Mouse (Mus musculus) cerebral cortex, adult 2 months (tissue): ENCODE results near the gene Nap1l1.

Experiments
- WGBS: fragments of 180-500 bp; shearing (Covaris S2); methylation state at CpG from one replicate; pipeline ENCODE4 v1.1.7; 2018; 5-methylcytosine and 5-hydroxymethylcytosine counted together

The Nap1l1 gene

GRCm38 (mm10) chr10:111515071-111516010 is 42.3 kb downstream of the Nap1l1 start:
- 89% methylated on average over 17 of the region's 17 CpGs for WGBS

DNA sequence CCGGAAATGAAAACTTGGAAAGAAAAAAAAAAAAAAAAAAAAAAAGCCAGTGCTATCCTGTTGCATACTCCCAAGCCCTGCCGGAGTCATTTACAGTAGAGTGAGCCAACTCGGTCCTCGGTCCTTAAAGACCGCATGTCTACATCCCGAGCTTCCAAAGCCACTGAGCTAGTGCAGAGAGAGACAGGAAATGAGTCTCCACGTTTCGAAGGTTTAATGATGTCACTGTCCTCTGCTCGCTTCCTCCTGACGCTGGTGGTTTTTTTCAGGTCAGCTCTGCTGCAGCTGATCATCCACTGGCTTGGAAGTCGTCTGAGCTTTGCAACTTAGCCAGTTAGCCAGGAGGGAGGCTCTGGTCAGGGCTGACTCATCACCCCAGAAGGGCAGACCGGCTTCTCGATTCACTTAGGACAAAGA is 43.2 kb downstream of the Nap1l1 start:
- 54% methylated on average over 13 of the region's 13 CpGs for WGBS

GRCm38 (mm10) chr10:111516804-111517436 is 43.9 kb downstream of the Nap1l1 start:
- WGBS: 83% methylated on average over 8 of the region's 8 CpGs

GRCm38 (mm10) chr10:111518350-111518749 is 45.3 kb downstream of the Nap1l1 start:
- WGBS: 88% methylated on average over 4 of the region's 4 CpGs

DNA sequence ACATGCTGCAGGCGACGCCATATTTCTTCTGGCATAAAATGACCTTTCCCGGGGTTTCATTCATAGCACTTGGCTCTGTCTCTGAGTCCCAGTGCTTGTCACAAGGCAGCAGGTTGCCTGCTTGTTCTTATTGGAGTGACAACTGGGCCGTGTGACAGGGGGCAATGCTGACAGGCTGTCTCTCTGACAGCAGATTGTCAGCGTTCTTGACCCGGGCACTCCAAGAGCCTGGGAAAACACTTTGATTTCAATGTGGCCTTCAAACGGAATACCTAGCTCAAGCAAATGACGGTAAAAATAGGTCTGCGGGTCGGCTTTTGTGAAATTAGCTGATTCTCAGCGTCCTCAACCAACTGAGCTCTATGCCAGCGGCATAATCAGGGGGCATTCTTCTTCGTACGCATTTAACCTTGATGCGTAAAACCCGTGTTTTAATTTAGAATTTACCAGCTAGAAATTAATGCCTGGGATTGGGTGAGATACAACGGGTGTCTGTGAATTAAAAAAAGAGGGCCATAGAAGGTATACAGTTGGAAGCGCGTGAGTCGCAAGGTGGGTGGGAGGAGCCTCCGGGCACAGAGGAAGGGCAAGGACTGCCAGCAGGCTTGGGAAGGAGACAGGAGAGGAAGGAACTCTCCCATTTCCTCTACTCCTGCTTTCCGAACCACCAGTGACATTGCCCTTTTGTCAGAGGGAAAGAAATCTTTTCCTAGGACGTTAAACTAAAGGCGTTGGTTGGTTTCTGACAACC is 46.8 kb downstream of the Nap1l1 start:
- 53% methylated on average over 24 of the region's 24 CpGs for WGBS

DNA sequence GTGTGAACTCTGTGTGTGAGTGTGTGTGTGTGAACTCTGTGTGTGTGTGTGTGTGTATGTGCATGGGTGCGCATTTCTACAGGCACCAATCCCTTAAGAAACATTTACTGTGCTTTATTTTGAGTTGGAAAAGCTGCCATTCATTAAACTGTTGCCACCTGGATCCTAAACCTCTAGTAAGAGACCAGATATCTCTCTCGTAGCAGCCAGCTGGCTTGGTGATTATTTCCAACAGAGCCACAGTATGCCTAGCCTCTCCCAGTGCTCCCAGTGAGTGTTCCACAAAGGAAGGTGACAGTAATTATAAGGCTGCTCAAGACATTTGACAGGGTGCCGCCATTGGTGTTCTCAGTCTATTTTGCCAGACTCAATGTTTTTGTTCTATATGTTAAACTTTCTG is 47.6 kb downstream of the Nap1l1 start:
- WGBS: 85% methylated on average over 3 of the region's 3 CpGs

GRCm38 (mm10) chr10:111521636-111522035 is 48.6 kb downstream of the Nap1l1 start:
- WGBS: 74% methylated on average over 4 of the region's 4 CpGs

GRCm38 (mm10) chr10:111522230-111522629 is 49.2 kb downstream of the Nap1l1 start:
- WGBS: 80% methylated on average over 4 of the region's 4 CpGs

DNA sequence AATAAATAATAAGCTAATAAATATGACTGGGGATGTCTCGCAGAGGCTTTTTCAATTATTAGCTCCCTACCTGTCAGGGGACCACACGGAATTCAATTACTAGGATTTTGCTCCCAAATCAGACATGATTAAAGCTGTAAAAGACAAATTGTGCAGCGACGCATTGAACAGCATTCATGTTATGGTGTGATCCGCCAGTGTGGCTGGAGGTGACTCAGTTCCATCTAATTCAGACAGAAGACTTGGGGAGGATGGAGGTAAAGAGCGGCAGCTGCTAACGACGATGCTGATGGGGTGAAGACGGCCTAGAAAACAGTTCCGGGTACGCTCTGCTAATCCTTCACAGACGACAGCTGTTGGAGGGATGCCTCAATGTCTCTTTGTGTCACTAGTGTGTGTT is 50.9 kb downstream of the Nap1l1 start:
- WGBS: 78% methylated on average over 12 of the region's 12 CpGs

GRCm38 (mm10) chr10:111527057-111527456 is 54.0 kb downstream of the Nap1l1 start:
- 45% methylated on average over 5 of the region's 5 CpGs for WGBS

DNA sequence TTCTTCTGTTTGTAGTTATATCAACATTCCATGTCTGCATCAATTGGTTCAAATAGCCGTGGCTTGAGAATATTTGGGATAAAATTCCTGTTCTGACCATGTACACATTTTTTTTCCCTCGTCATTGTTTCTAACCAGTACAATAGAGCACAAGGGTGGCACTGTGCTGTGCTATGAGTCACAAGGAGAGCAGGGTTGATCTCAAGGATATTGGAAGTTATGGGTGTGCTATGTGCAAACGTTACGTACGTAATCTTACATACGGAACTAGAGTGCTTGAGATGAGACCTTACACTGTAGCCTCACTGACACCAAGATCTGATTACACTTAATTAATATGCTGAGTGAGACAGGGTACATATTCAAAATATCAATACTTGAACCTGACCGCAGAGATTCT is 54.6 kb downstream of the Nap1l1 start:
- WGBS: 87% methylated on average over 7 of the region's 7 CpGs

DNA sequence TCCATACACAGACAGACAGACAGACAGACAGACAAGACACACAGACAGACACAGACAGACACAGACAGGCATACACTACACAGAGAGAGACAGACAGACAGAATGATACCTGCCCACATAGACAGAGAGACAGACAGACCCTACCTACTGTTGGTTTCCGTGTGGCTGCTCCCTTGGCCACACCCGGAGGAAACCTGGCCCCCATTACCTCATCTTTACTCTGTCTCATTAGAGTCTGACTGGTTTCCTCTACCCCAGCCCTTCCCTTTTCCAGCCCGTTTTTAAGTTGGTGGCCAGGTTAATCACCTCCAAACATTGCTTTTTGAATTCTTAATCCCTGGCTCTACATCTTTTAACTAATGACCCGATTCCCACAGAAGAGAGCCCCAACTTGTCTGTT is 55.3 kb downstream of the Nap1l1 start:
- WGBS: 71% methylated on average over 4 of the region's 4 CpGs

GRCm38 (mm10) chr10:111530398-111530797 is 57.4 kb downstream of the Nap1l1 start:
- 94% methylated on average over 7 of the region's 7 CpGs for WGBS

DNA sequence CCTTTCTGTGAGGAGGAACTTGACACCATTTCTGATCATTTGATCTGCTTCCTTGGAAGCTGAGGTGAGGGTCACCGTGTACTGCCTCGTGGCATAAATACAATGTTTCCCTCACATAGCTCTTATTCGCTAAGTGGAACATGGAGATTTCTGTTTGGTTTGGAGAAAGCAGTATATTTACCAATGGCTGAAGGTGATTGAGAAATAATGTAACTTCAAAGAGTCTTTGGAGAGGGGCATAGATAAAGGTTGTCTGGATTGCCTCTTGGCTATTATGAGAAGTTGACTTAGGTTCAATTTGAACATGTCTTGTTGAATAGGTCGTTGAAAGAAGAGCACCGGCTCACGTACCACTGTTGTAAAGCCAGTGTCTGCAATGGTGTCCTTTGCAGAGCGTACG is 61.7 kb downstream of the Nap1l1 start:
- 96% methylated on average over 8 of the region's 8 CpGs for WGBS

GRCm38 (mm10) chr10:111537410-111537809 is 64.4 kb downstream of the Nap1l1 start:
- 91% methylated on average over 19 of the region's 19 CpGs for WGBS

- 17% methylated on average over 9 of the region's 9 CpGs for WGBS
Measured at GRCm38 (mm10) chr10:111539724-111540324, 66.8 kb downstream of the Nap1l1 start.

DNA sequence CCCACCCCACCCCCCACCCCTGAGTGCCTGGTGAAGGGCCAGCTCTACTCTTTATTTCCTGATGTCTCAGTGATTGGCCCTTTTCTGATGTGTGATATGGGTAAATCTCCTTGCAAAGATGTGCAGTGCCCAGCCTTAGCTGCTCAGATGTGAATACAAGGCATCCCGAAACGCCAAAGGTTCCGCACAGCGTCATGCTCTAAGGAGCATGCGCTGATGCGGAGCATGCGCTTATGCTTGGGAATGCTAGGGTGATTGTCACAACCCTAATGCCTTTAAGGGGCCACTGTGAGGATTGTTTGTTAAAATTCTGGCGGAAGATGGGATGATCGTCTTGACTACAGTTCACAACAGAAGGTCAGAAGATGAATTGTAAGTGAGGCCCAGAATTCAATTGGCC is 67.7 kb downstream of the Nap1l1 start:
- 95% methylated on average over 9 of the region's 9 CpGs for WGBS

DNA sequence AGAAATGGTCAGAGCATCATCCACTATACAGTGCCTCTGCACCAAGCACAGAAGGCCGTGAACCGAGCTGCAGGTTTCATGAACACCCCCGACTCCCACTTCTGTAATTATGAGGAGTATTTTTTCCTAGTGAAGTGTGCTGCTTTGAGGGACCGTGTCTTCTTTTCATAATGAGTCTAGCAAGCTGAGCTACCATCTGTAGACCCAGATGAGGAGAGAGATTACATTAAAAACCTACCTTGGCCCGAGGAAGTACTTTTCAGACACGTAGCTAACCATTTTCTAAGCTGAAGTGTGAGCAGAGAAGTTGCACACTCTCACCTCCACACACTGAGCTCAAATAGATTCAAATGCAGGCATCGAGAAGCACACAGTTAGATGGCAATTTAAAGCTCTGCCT is 70.1 kb downstream of the Nap1l1 start:
- WGBS: 59% methylated on average over 7 of the region's 7 CpGs

DNA sequence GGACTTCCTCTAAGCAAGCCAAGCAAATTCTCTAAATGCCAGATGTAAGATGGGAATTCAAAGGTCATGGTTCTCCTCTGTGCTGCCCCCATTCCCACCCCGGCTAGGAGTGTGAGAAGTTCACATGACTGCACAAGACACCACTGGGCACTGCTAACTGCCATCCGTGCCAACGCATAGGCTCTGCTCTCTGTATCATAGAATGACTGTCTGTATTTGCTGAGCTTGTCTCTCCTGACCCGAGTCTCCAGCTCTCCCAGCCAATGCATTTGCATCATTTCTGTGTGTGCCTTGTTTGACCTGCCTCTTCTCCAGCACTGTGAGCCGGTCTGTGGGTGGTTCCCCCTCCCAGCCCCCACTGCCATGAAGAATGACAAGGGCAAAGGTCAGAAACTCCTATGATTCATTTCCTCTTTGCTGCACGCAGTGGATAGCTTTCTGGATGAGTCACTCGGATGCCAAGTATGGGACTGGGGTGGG is 70.8 kb downstream of the Nap1l1 start:
- WGBS: 40% methylated on average over 7 of the region's 7 CpGs

DNA sequence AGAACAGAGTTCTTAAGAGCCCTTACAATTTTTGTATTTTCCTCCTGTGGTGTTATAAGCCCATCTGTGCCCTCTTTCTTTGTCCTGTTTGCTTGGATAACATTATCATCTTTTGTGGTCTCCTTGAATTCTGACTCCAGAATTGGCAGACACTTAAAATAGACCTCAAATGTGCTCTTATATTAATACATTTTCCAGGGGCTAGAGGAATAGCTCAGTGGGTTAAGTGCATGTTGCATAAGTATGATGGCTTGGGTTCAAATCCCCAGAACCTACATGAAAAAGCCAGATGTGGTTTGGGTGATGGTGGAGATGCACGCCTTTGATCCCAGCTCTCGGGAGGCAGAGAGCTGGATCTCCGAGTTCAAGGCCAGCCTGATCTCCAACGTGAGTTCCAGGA is 71.3 kb downstream of the Nap1l1 start:
- 84% methylated on average over 4 of the region's 4 CpGs for WGBS

DNA sequence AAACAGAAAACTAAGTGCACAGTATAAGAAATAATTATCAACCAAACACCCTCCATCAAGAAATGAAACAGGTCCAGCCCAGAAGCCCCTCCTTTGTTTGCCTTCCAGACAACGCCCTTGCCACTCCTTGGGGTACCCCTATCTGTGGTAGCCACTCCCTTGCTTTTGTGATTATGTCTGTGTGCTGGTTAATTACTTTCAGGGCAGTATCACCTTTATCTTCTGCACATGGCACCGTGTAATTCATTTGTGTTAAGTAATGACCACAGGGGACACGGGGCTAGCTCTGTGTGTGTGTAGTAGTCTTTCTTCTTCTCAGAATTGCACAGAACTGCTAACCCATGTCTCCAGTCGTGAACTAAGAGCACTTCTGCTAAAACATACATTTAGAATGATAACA is 72.6 kb downstream of the Nap1l1 start:
- 87% methylated on average over 4 of the region's 4 CpGs for WGBS
